ENCODE assay signal across 16 mouse cellular contexts in the genomic region with DNA sequence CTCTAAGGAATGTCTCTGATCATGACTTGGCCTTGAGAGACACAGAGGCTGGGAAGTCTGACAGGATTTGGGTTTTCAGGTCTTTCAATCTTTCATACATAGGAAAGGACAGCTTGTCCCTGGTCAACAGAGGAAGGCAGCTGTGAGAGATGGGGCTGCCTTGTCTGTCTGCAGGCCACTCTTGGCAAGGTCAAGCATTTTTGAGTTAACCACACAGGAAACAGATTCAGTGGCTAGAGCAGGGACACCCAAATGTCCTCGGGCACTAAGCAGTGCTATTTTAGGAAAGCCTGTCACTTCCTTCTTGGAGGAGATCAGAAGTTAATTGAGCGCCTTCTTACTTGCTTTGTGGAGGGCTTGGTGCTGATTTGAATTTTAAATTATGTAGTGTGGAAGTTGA. TPM values are rescaled to one million over a fixed set of nuclear protein-coding genes. Genes with fewer than 3 reads are reported as not detected.
DNase-seq lines count a peak whose midpoint lies in the region; ATAC-seq and TF ChIP-seq lines count a peak whose summit lies in the region.
"Had no signal": no experiment of that assay in that cellular context is flagged by ENCODE, and none has a peak within 500 bp of the region (broad histone marks: within the 10 kb centered on the region; RNA-seq: fewer than 3 reads in every experiment).

No protein-coding gene starts in this region.

- H3K4me2 ChIP-seq in heart, embryonic 11.5 days: no peak overlapping the region
- H3K4me2 ChIP-seq in midbrain, postnatal 0 days (ENCODE audit: low read depth, low read length, poor library complexity, severe bottlenecking): no peak overlapping the region
- H3K4me2 ChIP-seq: hindbrain, embryonic 15.5 days; liver, embryonic 11.5 days; lung, embryonic 15.5 days; midbrain, embryonic 13.5 days had no signal

- no peak overlapping the region for H3K9ac ChIP-seq in heart, embryonic 11.5 days (ENCODE audit: low read depth, low read length)
- no peak overlapping the region for H3K9ac ChIP-seq in midbrain, postnatal 0 days (replicated peaks; ENCODE audit: low read length, poor library complexity, severe bottlenecking)
- H3K9ac ChIP-seq: hindbrain, embryonic 15.5 days; lung, embryonic 15.5 days; midbrain, embryonic 13.5 days had no signal

- DNase-seq in heart, adult 11 months: peak; percentile 93
- DNase-seq in kidney, postnatal 36 days: peak; percentile 4 to 25
- no peak for DNase-seq in kidney, adult 11 months
- DNase-seq in Muller cell, postnatal 12 days (ENCODE audit: inconsistent ontology term): peak; percentile 71
- DNase-seq in cerebellum, adult 11 months: no peak
- DNase-seq in midbrain, postnatal 0 days (ENCODE audit: low spot score): no peak
- DNase-seq: adrenal gland, postnatal 10 days; cerebellum, adult 9-10 months; gastrocnemius, postnatal 25 days; thymus, postnatal 4 days had no signal

- H3K4me1 ChIP-seq in heart, embryonic 11.5 days (ENCODE audit: control insufficient read depth, insufficient read depth, low read length): no peaks in the 10 kb centered on the region; the same call in 1 of the 2 replicates
- peaks cover 26% of the 10 kb centered on the region for H3K4me1 ChIP-seq in megakaryocyte, embryonic 14.5 days
- H3K4me1 ChIP-seq in midbrain, postnatal 0 days (ENCODE audit: insufficient read depth, low read length): no peaks in the 10 kb centered on the region
- H3K4me1 ChIP-seq: hindbrain, embryonic 15.5 days; midbrain, embryonic 13.5 days had no signal

- H3K36me3 ChIP-seq in heart, embryonic 11.5 days (ENCODE audit: control insufficient read depth, insufficient read depth, low read length): no peaks in the 10 kb centered on the region
- H3K36me3 ChIP-seq in megakaryocyte, embryonic 14.5 days (replicated peaks; ENCODE audit: low read length): no peaks in the 10 kb centered on the region
- no peaks in the 10 kb centered on the region for H3K36me3 ChIP-seq in midbrain, postnatal 0 days (ENCODE audit: insufficient read depth, low read length)
- H3K36me3 ChIP-seq: hindbrain, embryonic 15.5 days; lung, embryonic 15.5 days; midbrain, embryonic 13.5 days had no signal

- H3K27ac ChIP-seq in heart, embryonic 11.5 days (ENCODE audit: low read depth, low read length): no peak overlapping the region
- H3K27ac ChIP-seq in midbrain, postnatal 0 days (ENCODE audit: low read depth, low read length): no peak overlapping the region
- H3K27ac ChIP-seq: hindbrain, embryonic 15.5 days; lung, embryonic 15.5 days; midbrain, embryonic 13.5 days had no signal

- TF ChIP-seq CTCF in midbrain, postnatal 0 days (IDR thresholded peaks at IDR 0.05): no peak

- 41% methylated on average over 2 of the region's 2 CpGs for WGBS in heart, embryonic 11.5 days (ENCODE audit: insufficient replicate concordance)
- WGBS in midbrain, postnatal 0 days: 68% methylated on average over 2 of the region's 2 CpGs

- H3K4me3 ChIP-seq in heart, embryonic 11.5 days (ENCODE audit: low read depth, low read length): no peak overlapping the region
- H3K4me3 ChIP-seq in megakaryocyte, embryonic 14.5 days (replicated peaks): peak overlapping the region; percentile 72
- no peak overlapping the region for H3K4me3 ChIP-seq in midbrain, postnatal 0 days (ENCODE audit: low read depth, low read length)
- H3K4me3 ChIP-seq: hindbrain, embryonic 15.5 days; lung, embryonic 15.5 days; midbrain, embryonic 13.5 days had no signal

- ATAC-seq in heart, embryonic 11.5 days (replicated peaks; ENCODE audit: insufficient number of reproducible peaks, low FRiP score, low TSS enrichment): no peak
- no peak for ATAC-seq in midbrain, postnatal 0 days (ENCODE audit: low FRiP score)
- ATAC-seq: midbrain, embryonic 13.5 days had no signal

- no peaks in the 10 kb centered on the region for H3K9me3 ChIP-seq in heart, embryonic 11.5 days (replicated peaks; ENCODE audit: control insufficient read depth, low read length)
- H3K9me3 ChIP-seq in megakaryocyte, embryonic 14.5 days: no peaks in the 10 kb centered on the region
- no peaks in the 10 kb centered on the region for H3K9me3 ChIP-seq in midbrain, postnatal 0 days (ENCODE audit: low read length)
- H3K9me3 ChIP-seq: hindbrain, embryonic 15.5 days; lung, embryonic 15.5 days; midbrain, embryonic 13.5 days had no signal

- no peaks in the 10 kb centered on the region for H3K27me3 ChIP-seq in heart, embryonic 11.5 days (ENCODE audit: control insufficient read depth, insufficient read depth, low read length)
- no peaks in the 10 kb centered on the region for H3K27me3 ChIP-seq in megakaryocyte, embryonic 14.5 days (replicated peaks)
- no peaks in the 10 kb centered on the region for H3K27me3 ChIP-seq in midbrain, postnatal 0 days (ENCODE audit: insufficient read depth, low read length)
- H3K27me3 ChIP-seq: hindbrain, embryonic 15.5 days; lung, embryonic 15.5 days; midbrain, embryonic 13.5 days had no signal

RNA-seq across cellular contexts. Expression of gene Mex3b, which starts 38.9 kb away (rescaled TPM):
- 10.8 and 12.2 TPM in 2 replicates for polyA plus RNA-seq in heart, embryonic 11.5 days (2014; fragmentation: Nextera tagmentation; extraction: Ambion mirVana)
- 1.7 and 1.8 TPM in 2 replicates for polyA plus RNA-seq in megakaryocyte, embryonic 14.5 days (2012; ENCODE audit: insufficient read depth, low replicate concordance)
- total RNA-seq in midbrain, postnatal 0 days (2014; rRNA removed): 101 and 105 TPM in 2 replicates
- 14.5 and 17.1 TPM in 2 replicates for polyA plus RNA-seq in midbrain, postnatal 0 days (2015; fragmentation: Nextera tagmentation; extraction: Ambion mirVana)

Comparison
In these comparisons a context has a peak if more than half of its experiments do, and no peak if none do; other contexts are left out.
1. DNase-seq: peak in heart, adult 11 months (single experiment), kidney, postnatal 36 days (2 of 2) and Muller cell, postnatal 12 days (single experiment); none in kidney, adult 11 months (single experiment), cerebellum, adult 11 months (single experiment) and midbrain, postnatal 0 days (single experiment).